Mouse (Mus musculus) heart, embryonic 12.5 days (tissue): ENCODE data around the gene Zfp423. TPM values are rescaled to one million over a fixed set of nuclear protein-coding genes. Genes with fewer than 3 reads are reported as not detected.

Experiments
- ATAC-seq: fragments of 200-750 bp; cut with Nextera tagmentation; 2 replicates; pipeline ENCODE4 v1.8.0; 2017; ENCODE audit warnings: moderate TSS enrichment, moderate library complexity; ENCODE audit not compliant: insufficient number of reproducible peaks, low FRiP score
- H3K27ac ChIP-seq: fragments of 300-500 bp; sonication (generic); 2 replicates; pipeline ENCODE4 v1.5.1; 2016; ENCODE audit warnings: mild to moderate bottlenecking, moderate library complexity; ENCODE audit not compliant: poor library complexity, severe bottlenecking
- H3K27me3 ChIP-seq: fragments of 300-500 bp; sonication (generic); replicated peaks from 2 replicates; pipeline ENCODE4 v1.6.1; 2016; ENCODE audit warnings: mild to moderate bottlenecking, moderate library complexity
- H3K36me3 ChIP-seq: fragments of 300-500 bp; sonication (generic); 2 replicates; pipeline ENCODE4 v1.6.1; 2016; ENCODE audit warnings: mild to moderate bottlenecking, moderate library complexity
- H3K4me1 ChIP-seq: fragments of 300-500 bp; sonication (generic); replicated peaks from 2 replicates; pipeline ENCODE4 v1.6.1; 2016; ENCODE audit warnings: mild to moderate bottlenecking
- H3K4me2 ChIP-seq: fragments of 300-500 bp; sonication (generic); 2 replicates; pipeline ENCODE4 v1.6.1; 2016; ENCODE audit warnings: mild to moderate bottlenecking, moderate library complexity
- H3K4me3 ChIP-seq: fragments of 300-500 bp; sonication (generic); 2 replicates; pipeline ENCODE4 v1.5.1; 2016; ENCODE audit warnings: mild to moderate bottlenecking
- H3K9ac ChIP-seq: fragments of 300-500 bp; sonication (generic); 2 replicates; pipeline ENCODE4 v1.6.1; 2016; ENCODE audit warnings: mild to moderate bottlenecking, moderate library complexity
- H3K9me3 ChIP-seq: fragments of 300-500 bp; sonication (generic); replicated peaks from 2 replicates; pipeline ENCODE4 v1.6.1; 2016; ENCODE audit warnings: mild to moderate bottlenecking, moderate library complexity
- WGBS: fragments of 180-500 bp; shearing (Covaris S2); methylation state at CpG from one replicate; pipeline ENCODE4 v1.1.7; 2016; 5-methylcytosine and 5-hydroxymethylcytosine counted together
- polyA plus RNA-seq: library from polyadenylated mRNA; unstranded; fragments of >200 nt; fragmentation: Nextera tagmentation; extraction: Ambion mirVana; gene quantifications from 2 replicates; pipeline ENCODE4 v1.2.1, GENCODE M21; 2016

Gene Zfp423
- polyA plus RNA-seq, 1 experiment from 2014 or later, result 6.3 TPM

DNA sequence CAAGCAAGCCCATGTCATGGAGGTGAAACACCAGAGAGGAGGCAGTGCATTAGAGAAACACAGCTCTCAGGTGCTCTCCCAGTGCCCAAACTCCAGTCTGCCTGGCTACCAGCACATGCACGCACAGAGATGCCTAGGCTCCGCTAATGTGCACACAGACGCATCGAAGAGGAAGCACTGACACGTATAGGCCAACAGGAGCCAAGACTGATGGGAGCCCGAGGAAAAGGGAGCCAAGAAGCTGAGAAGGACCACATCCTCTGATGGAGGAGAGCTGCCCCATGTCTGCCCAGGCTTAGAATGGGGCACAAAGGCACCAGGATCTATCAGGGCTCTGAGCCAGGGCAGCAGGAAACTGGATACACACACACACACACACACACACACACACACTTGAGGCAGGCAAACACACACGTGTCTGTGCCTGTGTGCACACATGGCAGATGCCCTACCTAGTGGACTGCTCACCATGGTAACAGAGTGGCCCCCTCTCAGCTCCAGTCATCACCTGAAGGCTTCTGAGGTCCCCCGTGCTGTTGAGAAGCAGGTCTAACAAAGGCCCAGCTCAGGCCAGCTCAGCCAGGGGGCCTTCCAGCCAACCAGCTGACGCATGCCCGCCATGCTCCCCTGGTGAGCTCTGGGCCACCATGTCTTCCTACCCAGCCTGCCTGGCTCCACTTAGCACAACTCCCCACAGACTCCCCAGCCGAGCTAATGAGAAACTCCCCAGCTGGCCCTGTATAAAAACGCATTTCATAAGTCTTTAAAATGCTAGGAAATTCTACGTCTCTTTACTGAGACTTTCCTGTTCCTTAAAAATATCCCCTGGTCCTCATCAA, 64.0 kb downstream of the Zfp423 start:
- 67% methylated on average over 13 of the region's 13 CpGs for WGBS
- ATAC-seq, result no peak
- no peak overlapping the region for H3K9ac ChIP-seq
- H3K27ac ChIP-seq, result no peak overlapping the region
- no peak overlapping the region for H3K4me3 ChIP-seq
- peaks cover 51% of the 10 kb centered on the region for H3K4me1 ChIP-seq
- H3K9me3 ChIP-seq, result no peaks in the 10 kb centered on the region
- no peaks in the 10 kb centered on the region for H3K36me3 ChIP-seq
- H3K27me3 ChIP-seq, result no peaks in the 10 kb centered on the region
- H3K4me2 ChIP-seq, result no peak overlapping the region

GRCm38 (mm10) chr8:87894287-87894686, 65.1 kb downstream of the Zfp423 start:
- H3K4me1 ChIP-seq, result peaks cover 63% of the 10 kb centered on the region
- H3K4me2 ChIP-seq, result no peak overlapping the region
- H3K9me3 ChIP-seq, result no peaks in the 10 kb centered on the region
- H3K4me3 ChIP-seq, result no peak overlapping the region
- H3K27ac ChIP-seq, result no peak overlapping the region
- ATAC-seq, result no peak
- no peaks in the 10 kb centered on the region for H3K36me3 ChIP-seq
- no peaks in the 10 kb centered on the region for H3K27me3 ChIP-seq
- H3K9ac ChIP-seq, result no peak overlapping the region
- WGBS, result 38% methylated on average over 8 of the region's 8 CpGs

- Histone ChIP-seq H3K36me3 (no peaks in the 10 kb centered on the region), H3K4me1 (peaks cover 65% of the 10 kb centered on the region), H3K9ac (no peak overlapping the region), H3K4me2 (no peak overlapping the region), H3K27ac (no peak overlapping the region), H3K27me3 (no peaks in the 10 kb centered on the region), H3K4me3 (no peak overlapping the region), H3K9me3 (no peaks in the 10 kb centered on the region)
- ATAC-seq, result no peak
- 68% methylated on average over 6 of the region's 6 CpGs for WGBS
These were observed 65.8 kb downstream of the Zfp423 start for GRCm38 (mm10) chr8:87893547-87893946.

DNA sequence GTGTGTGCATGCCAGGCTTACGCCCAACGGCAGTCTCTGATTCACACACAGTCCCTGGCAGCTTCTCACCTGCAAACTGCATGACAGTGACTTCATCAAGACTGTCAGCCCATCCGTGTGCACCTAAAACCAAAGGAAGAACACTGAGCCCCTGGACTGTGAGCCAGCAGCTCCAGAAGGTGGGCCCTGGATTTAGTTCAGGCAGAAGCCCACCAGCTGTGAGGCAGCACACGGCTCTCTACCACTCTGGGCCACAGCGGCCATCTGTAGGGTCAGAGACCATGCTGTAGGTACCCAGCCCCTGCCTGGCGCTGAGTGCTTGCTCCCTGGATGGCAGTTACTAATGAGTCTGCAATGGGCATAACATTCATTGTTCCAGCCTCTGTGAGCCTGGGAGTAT, 66.5 kb downstream of the Zfp423 start:
- Histone ChIP-seq H3K36me3 (no peaks in the 10 kb centered on the region), H3K4me2 (no peak overlapping the region), H3K27me3 (no peaks in the 10 kb centered on the region), H3K9me3 (no peaks in the 10 kb centered on the region), H3K4me3 (no peak overlapping the region), H3K9ac (no peak overlapping the region), H3K4me1 (peaks cover 65% of the 10 kb centered on the region), H3K27ac (no peak overlapping the region)
- no peak for ATAC-seq
- 85% methylated on average over 6 of the region's 6 CpGs for WGBS

- Histone ChIP-seq H3K27me3 (no peaks in the 10 kb centered on the region), H3K4me1 (peaks cover 65% of the 10 kb centered on the region), H3K27ac (peak overlapping the region; percentile 76), H3K4me2 (no peak overlapping the region; the same call in 1 of the 2 replicates), H3K9ac (no peak overlapping the region), H3K4me3 (no peak overlapping the region), H3K9me3 (no peaks in the 10 kb centered on the region), H3K36me3 (no peaks in the 10 kb centered on the region)
- peak; percentile 40; the same call in 1 of the 2 replicates for ATAC-seq
These were observed 67.5 kb downstream of the Zfp423 start for GRCm38 (mm10) chr8:87891884-87892283.

- Histone ChIP-seq H3K27ac (no peak overlapping the region), H3K4me3 (no peak overlapping the region), H3K27me3 (no peaks in the 10 kb centered on the region), H3K36me3 (no peaks in the 10 kb centered on the region), H3K4me1 (peaks cover 42% of the 10 kb centered on the region), H3K4me2 (no peak overlapping the region), H3K9me3 (no peaks in the 10 kb centered on the region), H3K9ac (no peak overlapping the region)
- ATAC-seq, result no peak
- WGBS, result 69% methylated on average over 12 of the region's 12 CpGs
These were observed 71.4 kb downstream of the Zfp423 start for GRCm38 (mm10) chr8:87887956-87888355.

GRCm38 (mm10) chr8:87881088-87881487, 78.3 kb downstream of the Zfp423 start:
- Histone ChIP-seq H3K4me1 (peaks cover 14% of the 10 kb centered on the region), H3K4me2 (no peak overlapping the region), H3K27me3 (0 out of 2 replicates have a peak, but pooled peaks cover 9% of the 10 kb centered on the region), H3K4me3 (no peak overlapping the region), H3K36me3 (no peaks in the 10 kb centered on the region), H3K27ac (no peak overlapping the region), H3K9ac (no peak overlapping the region), H3K9me3 (no peaks in the 10 kb centered on the region)
- 70% methylated on average over 2 of the region's 2 CpGs for WGBS
- no peak for ATAC-seq

GRCm38 (mm10) chr8:87875852-87876251, 83.5 kb downstream of the Zfp423 start:
- Histone ChIP-seq H3K4me1 (peaks cover 19% of the 10 kb centered on the region; the same call in 1 of the 2 replicates), H3K4me2 (no peak overlapping the region), H3K27me3 (0 out of 2 replicates have a peak, but pooled peaks cover 9% of the 10 kb centered on the region), H3K36me3 (no peaks in the 10 kb centered on the region), H3K9ac (no peak overlapping the region), H3K9me3 (no peaks in the 10 kb centered on the region), H3K27ac (no peak overlapping the region), H3K4me3 (no peak overlapping the region)
- WGBS, result 67% methylated on average over 6 of the region's 6 CpGs
- ATAC-seq, result no peak

GRCm38 (mm10) chr8:87875452-87875851, 83.9 kb downstream of the Zfp423 start:
- Histone ChIP-seq H3K36me3 (no peaks in the 10 kb centered on the region), H3K9me3 (no peaks in the 10 kb centered on the region), H3K4me2 (no peak overlapping the region), H3K4me1 (peaks cover 19% of the 10 kb centered on the region; the same call in 1 of the 2 replicates), H3K27me3 (0 out of 2 replicates have a peak, but pooled peaks cover 9% of the 10 kb centered on the region), H3K4me3 (no peak overlapping the region), H3K9ac (no peak overlapping the region), H3K27ac (no peak overlapping the region)
- peak; percentile 37; the same call in 1 of the 2 replicates for ATAC-seq
- 47% methylated on average over 10 of the region's 10 CpGs for WGBS

DNA sequence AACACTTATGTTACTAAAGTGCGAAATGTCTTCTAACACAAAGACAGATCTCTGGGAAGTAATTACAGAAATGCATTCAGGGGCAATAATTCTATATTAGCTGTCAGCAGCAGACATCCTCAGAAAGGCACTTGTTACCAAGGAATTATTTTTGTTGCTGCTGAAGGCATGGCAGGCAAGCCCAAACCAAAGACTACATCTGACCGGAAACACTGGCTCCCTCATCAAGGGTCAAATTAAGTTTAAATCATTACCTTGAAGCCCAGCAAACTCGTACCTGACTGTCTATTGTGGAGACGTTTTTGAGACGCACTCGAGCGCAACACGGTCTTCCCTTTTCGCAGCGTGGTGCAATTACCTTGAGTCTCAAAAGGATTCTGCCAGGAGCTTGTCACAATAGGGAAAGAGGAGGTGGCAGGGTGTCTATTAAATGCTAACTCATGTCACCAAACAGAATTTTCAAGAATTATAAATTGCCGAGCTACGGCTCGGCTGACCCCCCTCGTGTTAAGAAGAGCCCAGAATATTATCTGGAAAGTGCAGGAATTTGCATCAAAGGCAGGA, 86.3 kb downstream of the Zfp423 start:
- H3K9me3 ChIP-seq, result no peaks in the 10 kb centered on the region
- no peak overlapping the region for H3K9ac ChIP-seq
- H3K4me3 ChIP-seq, result no peak overlapping the region
- 0 out of 2 replicates have a peak, but pooled peaks cover 5% of the 10 kb centered on the region for H3K27me3 ChIP-seq
- no peak overlapping the region for H3K4me2 ChIP-seq
- no peak for ATAC-seq
- H3K36me3 ChIP-seq, result no peaks in the 10 kb centered on the region
- 70% methylated on average over 14 of the region's 14 CpGs for WGBS
- peaks cover 17% of the 10 kb centered on the region; the same call in 1 of the 2 replicates for H3K4me1 ChIP-seq
- H3K27ac ChIP-seq, result no peak overlapping the region

- Histone ChIP-seq H3K9me3 (no peaks in the 10 kb centered on the region), H3K4me1 (peaks cover 17% of the 10 kb centered on the region; the same call in 1 of the 2 replicates)
These were observed 87.0 kb downstream of the Zfp423 start for GRCm38 (mm10) chr8:87872356-87872930.

More at GRCm38 (mm10) chr8:87872356-87872930, 87.0 kb downstream of the Zfp423 start:
- no peak for ATAC-seq
- 0 out of 2 replicates have a peak, but pooled peaks cover 2% of the 10 kb centered on the region for H3K27me3 ChIP-seq
- no peaks in the 10 kb centered on the region for H3K36me3 ChIP-seq
- H3K27ac ChIP-seq, result no peak overlapping the region
- H3K4me3 ChIP-seq, result no peak overlapping the region
- H3K9ac ChIP-seq, result no peak overlapping the region
- no peak overlapping the region for H3K4me2 ChIP-seq
- 70% methylated on average over 6 of the region's 6 CpGs for WGBS
